Mouse (Mus musculus) ES-Bruce4 (cell line): Measurements from ENCODE around the gene Mad1l1. TPM values are rescaled to one million over a fixed set of nuclear protein-coding genes. Genes with fewer than 3 reads are reported as not detected.

ENCODE experiments used
- H3K27ac ChIP-seq: 2 replicates; pipeline ENCODE4 v1.5.1; 2012; ENCODE audit warnings: low read length, inconsistent platforms; ENCODE audit not compliant: insufficient read depth
- H3K27me3 ChIP-seq: 2 replicates; pipeline ENCODE4 v1.6.1; 2012; ENCODE audit warnings: mild to moderate bottlenecking, low read length, inconsistent platforms; ENCODE audit not compliant: control insufficient read depth, poor library complexity, insufficient read depth, severe bottlenecking
- H3K36me3 ChIP-seq: 2 replicates; pipeline ENCODE4 v1.6.1; 2012; ENCODE audit warnings: inconsistent platforms, mild to moderate bottlenecking, low read length, moderate library complexity; ENCODE audit not compliant: control insufficient read depth, poor library complexity, insufficient read depth, severe bottlenecking
- H3K4me1 ChIP-seq: one replicate; pipeline ENCODE4 v1.8.1; 2011; ENCODE audit warnings: low read length; ENCODE audit not compliant: control insufficient read depth, insufficient read depth
- H3K4me3 ChIP-seq: 2 replicates; pipeline ENCODE4 v1.5.1; 2011; ENCODE audit warnings: low read depth, mild to moderate bottlenecking, low read length
- H3K9ac ChIP-seq: 2 replicates; pipeline ENCODE4 v1.6.1; 2012; ENCODE audit warnings: low read depth, mild to moderate bottlenecking, inconsistent platforms; ENCODE audit not compliant: poor library complexity, severe bottlenecking
- H3K9me3 ChIP-seq: replicated peaks from 2 replicates; pipeline ENCODE4 v1.6.1; 2012; ENCODE audit warnings: mild to moderate bottlenecking, low read length, inconsistent platforms; ENCODE audit not compliant: control insufficient read depth, poor library complexity, insufficient read depth, severe bottlenecking
- CTCF ChIP-seq: IDR thresholded peaks from one replicate; pipeline ENCODE4 v1.8.1; 2011; ENCODE audit warnings: low read depth, low read length
- EP300 ChIP-seq: IDR thresholded peaks from 2 replicates; pipeline ENCODE4 v1.6.1; 2011; ENCODE audit warnings: low read depth, low read length; ENCODE audit not compliant: insufficient read depth
- POLR2A ChIP-seq: IDR thresholded peaks from one replicate; pipeline ENCODE4 v1.8.1; 2011; ENCODE audit warnings: low read length; ENCODE audit not compliant: insufficient read depth
- polyA plus RNA-seq: library from polyadenylated mRNA; stranded (reverse); fragments of >200 nt; gene quantifications from 2 replicates; pipeline ENCODE4 v1.2.4, GENCODE M21; 2011; ENCODE audit warnings: low read depth; ENCODE audit not compliant: missing spikeins, insufficient read depth, insufficient read length

Gene Mad1l1
- polyA plus RNA-seq, 1 experiment = 25.4 TPM

- H3K36me3 ChIP-seq = no peaks in the 10 kb centered on the region
- TF ChIP-seq POLR2A = no peak
- no peak for TF ChIP-seq CTCF
- no peak for TF ChIP-seq EP300
- peaks cover 3% of the 10 kb centered on the region for H3K4me1 ChIP-seq
- no peak overlapping the region for H3K27ac ChIP-seq
- no peaks in the 10 kb centered on the region for H3K9me3 ChIP-seq
- H3K4me3 ChIP-seq = no peak overlapping the region
- no peaks in the 10 kb centered on the region for H3K27me3 ChIP-seq
- no peak overlapping the region for H3K9ac ChIP-seq
Observed at GRCm38 (mm10) chr5:140062316-140062715, 259.0 kb downstream of the Mad1l1 start.

GRCm38 (mm10) chr5:140061296-140061879 is 260.0 kb downstream of the Mad1l1 start:
- no peak overlapping the region for H3K4me3 ChIP-seq
- no peaks in the 10 kb centered on the region for H3K36me3 ChIP-seq
- TF ChIP-seq CTCF (no peak), POLR2A (no peak), EP300 (no peak)
- H3K9ac ChIP-seq = no peak overlapping the region
- H3K9me3 ChIP-seq = no peaks in the 10 kb centered on the region
- H3K4me1 ChIP-seq = no peaks in the 10 kb centered on the region
- H3K27ac ChIP-seq = no peak overlapping the region
- no peaks in the 10 kb centered on the region for H3K27me3 ChIP-seq

DNA sequence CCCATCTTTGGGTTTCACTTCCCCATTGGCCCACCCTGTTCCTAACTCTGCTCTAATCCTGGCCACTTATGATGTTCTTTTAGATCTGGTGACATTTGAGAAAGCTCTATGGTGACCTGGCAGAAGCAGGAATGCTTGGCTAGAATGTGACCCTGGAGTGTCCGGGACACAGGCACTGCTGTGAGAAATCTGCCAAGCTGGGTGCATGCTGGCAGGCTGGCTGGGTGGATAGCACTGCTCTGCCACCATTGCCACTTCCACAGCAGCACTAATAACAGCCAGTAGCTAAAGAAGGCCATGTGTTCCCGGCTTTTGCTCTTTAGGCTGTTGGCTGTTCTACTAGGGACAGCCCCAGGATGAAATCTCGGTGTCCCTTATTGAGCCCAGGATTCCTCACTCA is 265.1 kb downstream of the Mad1l1 start:
- Histone ChIP-seq H3K9me3 (no peaks in the 10 kb centered on the region), H3K4me1 (no peaks in the 10 kb centered on the region), H3K9ac (no peak overlapping the region), H3K27ac (no peak overlapping the region), H3K27me3 (no peaks in the 10 kb centered on the region), H3K4me3 (no peak overlapping the region), H3K36me3 (no peaks in the 10 kb centered on the region)
- TF ChIP-seq CTCF = no peak
- no peak for TF ChIP-seq EP300
- no peak for TF ChIP-seq POLR2A

DNA sequence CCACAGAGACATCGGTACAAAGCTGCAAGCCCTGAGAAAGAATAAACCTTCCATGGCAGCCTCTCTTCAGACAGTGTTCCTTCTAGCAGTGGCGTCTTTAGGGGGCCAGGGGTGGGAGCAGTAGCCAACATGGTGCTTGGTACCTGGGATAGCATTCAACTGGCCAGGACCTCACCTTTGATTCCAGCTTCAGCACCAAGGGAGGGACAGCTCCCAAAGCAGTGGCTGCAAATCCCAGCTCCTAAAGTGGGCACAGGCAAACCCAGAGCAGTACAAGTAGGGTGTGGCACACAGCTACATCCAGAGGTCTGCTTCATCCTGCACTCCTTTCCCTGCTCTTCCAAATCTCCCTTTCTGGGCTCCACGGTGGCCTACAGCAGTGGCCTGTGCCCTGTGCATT is 265.9 kb downstream of the Mad1l1 start:
- Histone ChIP-seq H3K27me3 (no peaks in the 10 kb centered on the region), H3K4me1 (no peaks in the 10 kb centered on the region), H3K9ac (no peak overlapping the region), H3K4me3 (no peak overlapping the region), H3K27ac (no peak overlapping the region), H3K36me3 (no peaks in the 10 kb centered on the region), H3K9me3 (no peaks in the 10 kb centered on the region)
- TF ChIP-seq POLR2A = no peak
- TF ChIP-seq CTCF = no peak
- no peak for TF ChIP-seq EP300

DNA sequence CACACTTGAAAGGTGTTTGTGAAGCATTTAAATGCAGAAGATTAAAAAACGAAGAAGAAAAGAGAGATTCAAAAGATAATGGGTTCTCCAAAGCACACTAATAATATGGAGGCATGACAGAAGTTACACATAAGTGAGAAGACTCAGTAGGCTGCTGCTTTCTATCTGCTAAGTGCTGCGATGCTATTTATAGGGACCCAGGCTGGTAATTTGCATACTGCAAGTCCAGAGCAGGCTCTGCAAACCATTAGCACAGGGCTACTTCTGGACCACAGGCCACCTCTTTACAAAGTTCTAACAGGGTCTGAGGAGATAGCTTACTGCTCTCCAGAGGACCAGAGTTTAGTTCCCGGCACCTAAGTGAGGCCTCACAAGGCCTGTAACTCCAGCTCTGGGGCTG is 267.7 kb downstream of the Mad1l1 start:
- H3K4me1 ChIP-seq = no peaks in the 10 kb centered on the region
- no peak for TF ChIP-seq EP300
- TF ChIP-seq POLR2A = no peak
- TF ChIP-seq CTCF = no peak
- H3K9me3 ChIP-seq = no peaks in the 10 kb centered on the region
- no peak overlapping the region for H3K4me3 ChIP-seq
- no peaks in the 10 kb centered on the region for H3K36me3 ChIP-seq
- no peaks in the 10 kb centered on the region for H3K27me3 ChIP-seq
- H3K27ac ChIP-seq = no peak overlapping the region
- H3K9ac ChIP-seq = no peak overlapping the region

- TF ChIP-seq POLR2A = no peak
- no peak for TF ChIP-seq CTCF
- TF ChIP-seq EP300 = no peak
- no peaks in the 10 kb centered on the region for H3K9me3 ChIP-seq
- no peaks in the 10 kb centered on the region for H3K27me3 ChIP-seq
- H3K4me1 ChIP-seq = no peaks in the 10 kb centered on the region
- no peaks in the 10 kb centered on the region for H3K36me3 ChIP-seq
- H3K27ac ChIP-seq = no peak overlapping the region
- H3K9ac ChIP-seq = no peak overlapping the region
- no peak overlapping the region for H3K4me3 ChIP-seq
Observed at GRCm38 (mm10) chr5:140052405-140052804, 268.9 kb downstream of the Mad1l1 start.
